ENCODE assay signal across 17 mouse cellular contexts in genomic region chr3:16006215-16006614, GRCm38 (mm10). TPM values are rescaled to one million over a fixed set of nuclear protein-coding genes. Genes with fewer than 3 reads are reported as not detected.
"Had no signal": no experiment of that assay in that cellular context is flagged by ENCODE, and none has a peak within 500 bp of the region (broad histone marks: within the 10 kb centered on the region; RNA-seq: fewer than 3 reads in every experiment).

TSS of gene Gm5150 (minus strand) at chr3:16006437.

- H3K4me3 ChIP-seq: intestine, embryonic 15.5 days; layer of hippocampus, adult 2 months; limb, embryonic 12.5 days; liver, embryonic 12.5 days; lung, embryonic 15.5 days; midbrain, embryonic 15.5 days; neural tube, embryonic 13.5 days had no signal

- H3K27ac ChIP-seq: intestine, embryonic 15.5 days; layer of hippocampus, adult 2 months; limb, embryonic 12.5 days; liver, embryonic 12.5 days; lung, embryonic 15.5 days; midbrain, embryonic 15.5 days; neural tube, embryonic 13.5 days had no signal

- H3K27me3 ChIP-seq: intestine, embryonic 15.5 days; limb, embryonic 12.5 days; liver, embryonic 12.5 days; lung, embryonic 15.5 days; midbrain, embryonic 15.5 days; neural tube, embryonic 13.5 days had no signal

- H3K9ac ChIP-seq: intestine, embryonic 15.5 days; limb, embryonic 12.5 days; liver, embryonic 12.5 days; lung, embryonic 15.5 days; midbrain, embryonic 15.5 days; neural tube, embryonic 13.5 days had no signal

- H3K4me2 ChIP-seq: intestine, embryonic 15.5 days; limb, embryonic 12.5 days; liver, embryonic 12.5 days; lung, embryonic 15.5 days; midbrain, embryonic 11.5 days; midbrain, embryonic 15.5 days; neural tube, embryonic 13.5 days had no signal

- ATAC-seq: intestine, embryonic 15.5 days; liver, embryonic 12.5 days; midbrain, embryonic 15.5 days had no signal

- H3K9me3 ChIP-seq: intestine, embryonic 15.5 days; limb, embryonic 12.5 days; liver, embryonic 12.5 days; lung, embryonic 15.5 days; midbrain, embryonic 15.5 days; neural tube, embryonic 13.5 days had no signal

- H3K4me1 ChIP-seq: intestine, embryonic 15.5 days; limb, embryonic 12.5 days; liver, embryonic 12.5 days; lung, embryonic 15.5 days; midbrain, embryonic 15.5 days; neural tube, embryonic 13.5 days had no signal

- H3K36me3 ChIP-seq: intestine, embryonic 15.5 days; limb, embryonic 12.5 days; liver, embryonic 12.5 days; lung, embryonic 15.5 days; midbrain, embryonic 15.5 days; neural tube, embryonic 13.5 days had no signal

- DNase-seq: kidney, adult 18-20 months; kidney, postnatal 10 days; kidney, postnatal 4 days; right cerebral cortex, postnatal 14 days; thymus, adult 18-20 months; thymus, postnatal 25 days had no signal

RNA-seq across cellular contexts. Expression of gene Gm5150, which starts in this region (rescaled TPM):
- total RNA-seq: layer of hippocampus, adult 2 months; layer of hippocampus, postnatal 10 days; left cerebral cortex, postnatal 36 days had no signal
- polyA plus RNA-seq: kidney, embryonic 14.5 days; limb, embryonic 12.5 days; midbrain, embryonic 11.5 days; midbrain, embryonic 15.5 days; neural tube, embryonic 13.5 days had no signal
